Mouse (Mus musculus) monocyte, adult 5-6 weeks (primary cell): ENCODE measurements around the gene Cgas. TPM values are rescaled to one million over a fixed set of nuclear protein-coding genes. Genes with fewer than 3 reads are reported as not detected.

ENCODE experiments used
- ATAC-seq: fragments of 153-309, 156-312 bp; replicated peaks from 2 replicates; pipeline ENCODE4 v1.8.0; 2017; ENCODE audit warnings: mild to moderate bottlenecking; ENCODE audit not compliant: low TSS enrichment, insufficient number of reproducible peaks, severe bottlenecking, poor library complexity, low FRiP score
- total RNA-seq: library from RNA; stranded (forward); fragments of 200-1000, 200-491, 200-594 nt; gene quantifications from 3 replicates; pipeline ENCODE4 v1.2.3, GENCODE M21; 2017

Cgas gene
- total RNA-seq, 1 experiment from 2014 or later: 6.5 TPM

GRCm38 (mm10) chr9:78473588-78473987, 30.6 kb upstream of the Cgas start:
- ATAC-seq: no peak

DNA sequence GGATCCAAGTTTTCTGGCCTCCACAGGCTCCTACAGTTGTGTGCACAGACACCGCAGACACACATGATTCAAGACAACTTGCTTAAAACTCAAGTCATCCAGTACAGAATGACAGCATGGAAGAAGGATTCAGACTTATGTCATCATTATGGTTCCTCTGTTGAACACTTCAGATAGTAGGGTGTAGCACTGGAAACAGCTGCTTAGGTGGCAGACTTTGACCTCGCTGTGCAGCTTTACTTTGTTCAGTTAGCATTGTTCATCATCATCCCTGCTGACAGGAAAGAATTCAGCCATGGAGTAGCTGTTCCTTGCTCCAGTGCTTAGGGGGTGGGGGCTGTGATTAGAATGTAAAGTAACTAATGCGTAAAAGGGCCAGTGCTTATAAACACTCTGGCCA, 22.7 kb upstream of the Cgas start:
- no peak for ATAC-seq

DNA sequence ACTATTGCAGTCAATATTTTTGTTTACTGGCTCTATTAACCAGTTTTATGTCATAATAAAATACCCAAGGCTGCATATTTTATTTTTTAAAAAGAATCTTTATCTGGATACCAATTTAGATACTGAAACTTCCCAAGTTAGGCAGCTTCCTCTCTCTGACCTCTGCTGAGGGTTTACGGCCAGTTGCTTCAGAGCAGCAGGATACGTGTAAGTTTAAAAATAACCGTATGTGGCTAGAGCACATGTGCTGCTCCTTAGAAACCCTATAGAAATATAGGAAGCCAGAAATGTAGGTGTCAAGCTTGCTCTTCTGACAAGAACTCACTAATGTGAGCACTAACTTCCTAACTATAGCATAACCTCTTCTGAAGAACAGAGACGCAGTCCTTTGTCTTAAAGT, 20.3 kb upstream of the Cgas start:
- ATAC-seq: 0 out of 2 replicates have a peak, but pooled peaks have one; percentile 47

- ATAC-seq: no peak
Measured at GRCm38 (mm10) chr9:78457026-78457425, 14.0 kb upstream of the Cgas start.

- ATAC-seq: peak; percentile 60; the same call in 1 of the 2 replicates
Measured at GRCm38 (mm10) chr9:78451382-78451781, 8.3 kb upstream of the Cgas start.

- peak; percentile 24 for ATAC-seq
Measured at GRCm38 (mm10) chr9:78450404-78450803, 7.4 kb upstream of the Cgas start.

- ATAC-seq: peak; percentile 71
Measured at GRCm38 (mm10) chr9:78447973-78448873, 5.2 kb upstream of the Cgas start, which contains the start of the genes Mto1 and Gm17324. TSS of gene Mto1 (plus strand) at chr9:78448208. TSS of gene Gm17324 (minus strand) at chr9:78448786.

DNA sequence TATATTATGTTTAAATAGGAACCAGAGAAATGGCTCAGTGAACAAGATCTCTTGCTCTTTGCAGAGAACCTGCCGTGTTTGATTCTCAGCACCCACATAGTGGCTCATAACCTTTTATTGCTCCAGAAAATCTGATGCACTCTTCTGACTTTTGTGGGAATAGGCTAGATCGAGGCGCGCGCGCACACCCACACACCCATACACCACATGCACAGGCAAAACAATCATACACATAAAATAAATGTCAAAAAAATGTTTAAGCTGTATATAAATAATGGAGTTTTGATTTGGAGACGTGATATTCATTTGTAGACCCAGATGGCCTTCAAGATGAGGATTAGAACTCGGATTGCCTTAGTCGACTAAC, 4.6 kb upstream of the Cgas start:
- ATAC-seq: no peak

DNA sequence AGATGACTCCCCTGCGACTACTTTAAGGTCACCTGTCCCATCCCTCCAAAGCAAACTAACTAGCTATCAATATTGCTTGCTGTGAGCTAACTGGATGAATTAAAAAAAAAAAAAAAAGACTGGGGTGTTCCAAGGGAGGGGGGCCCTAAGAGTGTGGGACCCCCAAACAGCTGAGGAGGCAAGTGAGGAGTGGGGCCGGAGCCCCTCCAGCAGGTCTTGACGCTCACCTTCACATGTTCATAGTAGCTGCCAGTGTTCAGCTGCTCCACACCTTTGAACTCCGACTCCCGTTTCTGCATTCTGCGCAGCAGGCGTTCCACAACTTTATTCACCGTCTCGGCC, 829 bp downstream of the Cgas start:
- no peak for ATAC-seq

DNA sequence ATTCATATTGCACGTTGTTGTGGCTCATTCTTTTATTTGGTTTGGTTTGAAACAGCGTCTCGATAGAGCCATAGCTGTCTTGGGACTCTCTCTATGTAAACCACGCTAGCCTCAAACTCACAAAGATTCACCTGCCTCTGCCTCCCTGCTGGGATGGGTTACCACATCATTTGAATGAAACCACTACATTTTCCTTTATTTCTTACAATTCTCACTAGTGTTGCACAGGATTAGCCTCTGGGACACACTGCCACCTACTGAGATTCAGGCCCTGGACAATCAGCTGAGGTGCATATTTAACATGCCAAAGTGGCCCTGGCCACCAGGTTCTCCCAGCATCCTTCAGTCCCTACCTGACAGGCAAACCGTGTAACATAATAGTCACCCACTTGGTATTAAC, 3.6 kb downstream of the Cgas start:
- ATAC-seq: no peak

DNA sequence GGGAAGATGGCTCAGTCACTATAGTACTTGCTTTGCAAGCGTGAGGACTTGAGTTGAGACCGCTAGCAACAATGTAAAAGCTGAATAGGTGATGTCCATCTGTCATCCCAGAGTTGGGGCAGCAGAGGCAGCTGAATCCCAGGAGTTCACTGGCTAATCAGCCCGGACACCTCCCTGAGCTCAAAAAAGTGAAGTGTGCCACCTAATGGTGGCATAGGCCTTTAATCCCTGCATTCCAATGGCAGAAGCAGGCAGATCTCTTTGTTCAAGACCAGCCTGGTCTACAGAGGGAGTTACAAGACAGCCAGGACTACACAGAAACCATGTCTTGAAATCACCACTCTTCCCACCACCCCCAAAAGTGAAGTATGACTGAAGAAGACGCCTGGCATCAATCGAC, 10.6 kb downstream of the Cgas start:
- no peak for ATAC-seq

- no peak; the same call in 1 of the 2 replicates for ATAC-seq
Measured at GRCm38 (mm10) chr9:78430486-78430885, 12.6 kb downstream of the Cgas start.

DNA sequence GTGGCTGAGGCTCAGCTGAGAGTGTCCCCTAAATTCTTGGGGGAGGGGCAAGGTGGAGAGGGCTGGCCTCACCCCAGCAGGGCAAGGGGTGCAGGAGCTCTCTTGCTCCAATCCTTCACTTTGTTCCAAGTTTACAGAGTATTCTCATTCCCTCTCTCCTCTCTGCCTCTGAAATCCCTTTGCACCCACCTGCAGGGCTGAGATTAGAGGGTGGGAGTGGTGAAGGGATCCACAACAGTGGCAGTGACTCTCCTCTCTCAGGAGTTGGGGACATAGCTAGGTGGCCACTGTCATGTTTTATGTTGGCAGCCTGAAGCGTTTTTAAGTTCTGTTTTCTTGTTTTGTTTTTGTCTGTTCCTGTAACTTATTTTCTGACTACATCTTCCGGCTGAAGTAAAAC, 13.5 kb downstream of the Cgas start:
- no peak for ATAC-seq

DNA sequence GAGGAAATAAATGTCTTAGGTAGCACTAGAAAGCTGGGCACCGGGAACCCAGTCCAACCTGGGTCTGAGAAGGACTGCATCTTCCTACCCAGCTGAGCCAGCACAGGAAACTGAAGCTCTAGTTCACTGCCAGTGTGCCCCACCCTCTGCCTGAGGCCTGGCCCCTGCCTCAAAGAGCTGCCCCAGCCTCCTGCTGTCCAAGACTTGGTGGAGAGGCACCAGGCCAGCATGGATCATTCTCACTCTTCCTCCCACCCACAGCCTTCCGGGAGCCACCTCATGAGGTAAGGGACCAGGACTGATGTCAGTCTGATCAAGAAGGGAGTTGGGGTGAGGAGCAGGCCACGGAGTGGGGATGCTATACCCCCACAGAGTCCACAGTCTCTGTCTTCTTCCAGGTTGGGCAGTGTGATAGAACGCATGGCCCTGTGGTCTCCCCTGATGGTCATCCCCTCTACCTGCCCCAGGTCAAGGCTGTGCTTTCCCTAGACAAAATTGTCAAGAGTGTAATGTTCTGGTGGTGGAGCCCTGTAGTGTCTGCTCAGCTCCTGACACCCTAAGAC, 14.1 kb downstream of the Cgas start:
- ATAC-seq: no peak

DNA sequence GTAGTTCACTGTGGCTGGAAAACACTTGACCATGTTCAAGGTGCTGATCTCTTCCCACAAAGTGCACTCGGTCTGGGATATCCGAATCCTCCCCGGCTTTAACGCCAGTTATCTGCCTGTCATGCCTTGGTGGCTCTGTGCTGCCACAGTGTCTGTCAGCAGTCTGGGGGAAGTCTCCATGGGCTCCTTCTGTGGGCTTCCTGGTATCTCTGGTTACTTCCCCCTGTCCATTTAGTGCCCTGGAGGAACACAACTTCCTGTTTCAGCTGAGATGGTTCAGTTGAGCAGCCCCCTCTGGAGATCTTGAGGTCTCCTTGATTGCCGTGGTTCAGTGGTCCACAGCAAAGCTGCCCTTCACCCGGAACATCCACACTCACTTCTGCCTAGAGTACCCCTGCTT, 14.9 kb downstream of the Cgas start:
- ATAC-seq: peak; percentile 63

- no peak; the same call in 1 of the 2 replicates for ATAC-seq
Measured at GRCm38 (mm10) chr9:78427362-78427781, 15.7 kb downstream of the Cgas start.

DNA sequence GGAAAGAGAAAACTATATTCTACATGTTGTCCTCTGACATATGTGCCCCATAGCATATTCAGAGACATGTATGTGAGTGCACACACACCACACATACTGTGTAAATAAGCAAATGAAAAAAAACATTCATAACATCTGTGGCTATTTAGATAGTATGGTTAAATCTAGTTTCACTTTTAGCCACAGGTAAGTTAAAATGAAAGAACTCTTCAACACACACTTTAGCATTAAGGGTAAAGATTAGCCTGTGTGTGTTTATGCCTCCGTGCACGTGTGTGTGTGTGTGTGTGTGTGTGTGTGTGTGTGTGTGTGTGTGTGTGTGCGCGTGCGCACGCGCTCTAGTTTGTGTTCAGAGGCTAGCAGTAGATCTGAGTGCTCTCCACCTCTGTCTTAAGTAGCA, 41.4 kb downstream of the Cgas start:
- no peak for ATAC-seq

- no peak for ATAC-seq
Measured at GRCm38 (mm10) chr9:78400570-78400969, 42.5 kb downstream of the Cgas start.

- no peak for ATAC-seq
Measured at GRCm38 (mm10) chr9:78396517-78396916, 46.5 kb downstream of the Cgas start.
